In genomic region chr12:79928739-79929380, GRCm38 (mm10) we compare ENCODE assay signal across 8 mouse cellular contexts.
DNase-seq lines count a peak whose midpoint lies in the region; ATAC-seq and TF ChIP-seq lines count a peak whose summit lies in the region.

No protein-coding gene starts in this region.

- no peak for TF ChIP-seq EP300 in CH12.LX (IDR thresholded peaks at IDR 0.05; ENCODE audit: low read length)
- TF ChIP-seq EP300 in liver, postnatal 0 days (IDR thresholded peaks at IDR 0.05; ENCODE audit: low read depth): no peak

- WGBS in embryonic facial prominence, embryonic 14.5 days: 14% methylated on average over 6 of the region's 6 CpGs
- WGBS in heart, embryonic 15.5 days: 38% methylated on average over 6 of the region's 6 CpGs
- WGBS in liver, postnatal 0 days (ENCODE audit: insufficient replicate concordance): 55% methylated on average over 6 of the region's 6 CpGs

- in situ Hi-C loops in CH12.LX (cut with MboI; ENCODE audit: low pct_ligation_motif_present, low pct_unique_long_range_greater_than_20kb, low sequenced_read_pairs): no loop called here

- no peak overlapping the region for H3K27ac ChIP-seq in CH12.LX (ENCODE audit: insufficient read depth, low read depth)
- peak overlapping the region; percentile 96 for H3K27ac ChIP-seq in embryonic facial prominence, embryonic 14.5 days (replicated peaks; ENCODE audit: low read depth, low read length)
- peak overlapping the region; percentile 67 for H3K27ac ChIP-seq in heart, embryonic 15.5 days
- no peak overlapping the region for H3K27ac ChIP-seq in liver, postnatal 0 days (ENCODE audit: low read depth)

- dilution Hi-C loops in CH12.LX (cut with MboI; ENCODE audit: extremely low pct_ligation_motif_present, extremely low pct_unique_long_range_greater_than_20kb, low sequenced_read_pairs): no loop called here

- no peak overlapping the region for H3K4me2 ChIP-seq in CH12.LX (ENCODE audit: insufficient read depth, low read depth, poor library complexity, severe bottlenecking)
- 0 out of 2 replicates have a peak overlapping the region, but pooled peaks have one; percentile 15 for H3K4me2 ChIP-seq in embryonic facial prominence, embryonic 14.5 days (ENCODE audit: low read depth, low read length)
- no peak overlapping the region for H3K4me2 ChIP-seq in heart, embryonic 15.5 days
- H3K4me2 ChIP-seq in liver, postnatal 0 days (ENCODE audit: low read depth, low read length): no peak overlapping the region

- H3K4me1 ChIP-seq in CH12.LX (ENCODE audit: control insufficient read depth in 1 of 2, insufficient read depth in 2 of 2): peaks cover 14 to 61% of the 10 kb centered on the region in 2 experiments
- H3K4me1 ChIP-seq in embryonic facial prominence, embryonic 14.5 days (ENCODE audit: control insufficient read depth, insufficient read depth, low read length): peaks cover 74% of the 10 kb centered on the region
- H3K4me1 ChIP-seq in heart, embryonic 15.5 days (replicated peaks): peaks cover 45% of the 10 kb centered on the region
- H3K4me1 ChIP-seq in liver, postnatal 0 days (ENCODE audit: insufficient read depth): no peaks in the 10 kb centered on the region; the same call in 1 of the 2 replicates

- H3K27me3 ChIP-seq in CH12.LX (replicated peaks): no peaks in the 10 kb centered on the region
- H3K27me3 ChIP-seq in embryonic facial prominence, embryonic 14.5 days (replicated peaks; ENCODE audit: control insufficient read depth, insufficient read depth, low read length): no peaks in the 10 kb centered on the region
- no peaks in the 10 kb centered on the region for H3K27me3 ChIP-seq in heart, embryonic 15.5 days
- no peaks in the 10 kb centered on the region for H3K27me3 ChIP-seq in liver, postnatal 0 days (ENCODE audit: insufficient read depth, low read length)

- ATAC-seq in embryonic facial prominence, embryonic 14.5 days (ENCODE audit: low read depth): peak; percentile 26
- no peak for ATAC-seq in heart, embryonic 15.5 days (replicated peaks; ENCODE audit: insufficient number of reproducible peaks, insufficient read depth, low FRiP score, low read depth)
- no peak for ATAC-seq in CD4-positive, CD25-positive, alpha-beta regulatory T cell, adult 4 months
- no peak for ATAC-seq in liver, postnatal 0 days

- no peak overlapping the region for H3K9ac ChIP-seq in CH12.LX (ENCODE audit: insufficient read depth, low read depth)
- 0 out of 2 replicates have a peak overlapping the region, but pooled peaks have one; percentile 8 for H3K9ac ChIP-seq in embryonic facial prominence, embryonic 14.5 days (ENCODE audit: low read depth, low read length)
- H3K9ac ChIP-seq in heart, embryonic 15.5 days: no peak overlapping the region
- H3K9ac ChIP-seq in liver, postnatal 0 days (replicated peaks): no peak overlapping the region

- H3K36me3 ChIP-seq in CH12.LX (replicated peaks in 1 of 2; ENCODE audit: control insufficient read depth in 1 of 2, insufficient read depth in 1 of 2, low read length in 1 of 2): no peaks in the 10 kb centered on the region
- no peaks in the 10 kb centered on the region for H3K36me3 ChIP-seq in embryonic facial prominence, embryonic 14.5 days (ENCODE audit: control insufficient read depth, insufficient read depth, low read length)
- H3K36me3 ChIP-seq in heart, embryonic 15.5 days: no peaks in the 10 kb centered on the region
- no peaks in the 10 kb centered on the region for H3K36me3 ChIP-seq in liver, postnatal 0 days (replicated peaks; ENCODE audit: insufficient read depth, low read length)

- TF ChIP-seq CTCF in CH12.LX (conservative IDR thresholded peaks at IDR 0.05 in 1 of 2, IDR thresholded peaks at IDR 0.05 in 1 of 2; ENCODE audit: low read depth in 2 of 2, low read length in 2 of 2): no peak
- TF ChIP-seq CTCF in liver, postnatal 0 days (IDR thresholded peaks at IDR 0.05; ENCODE audit: low read depth): no peak

- DNase-seq in CH12.LX (ENCODE audit: extremely low read depth): no peak
- peak; percentile 93 for DNase-seq in embryonic facial prominence, embryonic 14.5 days (ENCODE audit: low spot score)
- DNase-seq in kidney, postnatal 4 days: peak; percentile 69 to 78
- no peak for DNase-seq in Muller cell, postnatal 12 days (ENCODE audit: inconsistent ontology term)
- DNase-seq in natural killer cell, adult 2 months (ENCODE audit: low spot score in 2 of 2): no peak
- no peak for DNase-seq in liver, postnatal 0 days

- TF ChIP-seq RAD21 in CH12.LX (IDR thresholded peaks at IDR 0.05; ENCODE audit: low read depth, low read length): no peak

- no peak for TF ChIP-seq POLR2A in CH12.LX (IDR thresholded peaks at IDR 0.05; ENCODE audit: low read depth, low read length)

- no peaks in the 10 kb centered on the region for H3K79me2 ChIP-seq in CH12.LX (replicated peaks; ENCODE audit: control insufficient read depth, extremely low read depth, insufficient read depth, poor library complexity, severe bottlenecking)

- H3K9me3 ChIP-seq in CH12.LX (replicated peaks; ENCODE audit: low read length): no peaks in the 10 kb centered on the region
- no peaks in the 10 kb centered on the region for H3K9me3 ChIP-seq in embryonic facial prominence, embryonic 14.5 days (ENCODE audit: control insufficient read depth, low read length)
- no peaks in the 10 kb centered on the region for H3K9me3 ChIP-seq in heart, embryonic 15.5 days (replicated peaks)
- no peaks in the 10 kb centered on the region for H3K9me3 ChIP-seq in liver, postnatal 0 days (ENCODE audit: low read length)

- no peak overlapping the region for H3K4me3 ChIP-seq in CH12.LX (replicated peaks in 1 of 3; ENCODE audit: low read depth in 2 of 3, low read length in 2 of 3, poor library complexity in 1 of 3)
- no peak overlapping the region for H3K4me3 ChIP-seq in embryonic facial prominence, embryonic 14.5 days (ENCODE audit: low read depth, low read length)
- H3K4me3 ChIP-seq in heart, embryonic 15.5 days: no peak overlapping the region
- no peak overlapping the region for H3K4me3 ChIP-seq in liver, postnatal 0 days (ENCODE audit: low read depth, low read length)

TF ChIP-seq in CH12.LX, 34 proteins besides CTCF, POLR2A, EP300 and RAD21:
- TF ChIP-seq MEF2A (IDR thresholded peaks at IDR 0.05; ENCODE audit: borderline replicate concordance, low read depth, low read length) (no peak), TCF12 (IDR thresholded peaks at IDR 0.05; ENCODE audit: low read depth, low read length) (0 out of 2 replicates have a peak, but pooled peaks have one; percentile 18), JUN (IDR thresholded peaks at IDR 0.05; ENCODE audit: insufficient read depth, low read depth, low read length) (no peak), SIN3A (IDR thresholded peaks at IDR 0.05; ENCODE audit: low read length) (no peak), UBTF (IDR thresholded peaks at IDR 0.05; ENCODE audit: low read depth, low read length) (no peak), USF2 (conservative IDR thresholded peaks at IDR 0.05; ENCODE audit: low read depth, low read length) (no peak), JUND (conservative IDR thresholded peaks at IDR 0.05; ENCODE audit: low read depth, low read length) (no peak)

Comparison
In these comparisons a context has a peak if more than half of its experiments do, and no peak if none do; other contexts are left out.
1. DNase-seq: peak in embryonic facial prominence, embryonic 14.5 days (single experiment) and kidney, postnatal 4 days (2 of 2); none in CH12.LX (single experiment), Muller cell, postnatal 12 days (single experiment), natural killer cell, adult 2 months (0 of 2) and liver, postnatal 0 days (single experiment).
2. H3K27ac ChIP-seq: peak in embryonic facial prominence, embryonic 14.5 days (single experiment) and heart, embryonic 15.5 days (single experiment); none in CH12.LX (single experiment) and liver, postnatal 0 days (single experiment).